Mouse (Mus musculus): ENCODE results near the gene Agap2.
A peak's percentile ranks its signal among the peaks of the same experiment; 100 is the strongest.
"Not testable (repeated sequence)": the region's sequence is repeated elsewhere in the genome, so short reads cannot be mapped to it uniquely, and the experiment has no call there.

Agap2 gene

GRCm38 (mm10) chr10:127059174-127059967 is 15.7 kb upstream of the Agap2 start:
- no peak for DNase-seq (ENCODE audit: low spot score in 2 of 2)

DNA sequence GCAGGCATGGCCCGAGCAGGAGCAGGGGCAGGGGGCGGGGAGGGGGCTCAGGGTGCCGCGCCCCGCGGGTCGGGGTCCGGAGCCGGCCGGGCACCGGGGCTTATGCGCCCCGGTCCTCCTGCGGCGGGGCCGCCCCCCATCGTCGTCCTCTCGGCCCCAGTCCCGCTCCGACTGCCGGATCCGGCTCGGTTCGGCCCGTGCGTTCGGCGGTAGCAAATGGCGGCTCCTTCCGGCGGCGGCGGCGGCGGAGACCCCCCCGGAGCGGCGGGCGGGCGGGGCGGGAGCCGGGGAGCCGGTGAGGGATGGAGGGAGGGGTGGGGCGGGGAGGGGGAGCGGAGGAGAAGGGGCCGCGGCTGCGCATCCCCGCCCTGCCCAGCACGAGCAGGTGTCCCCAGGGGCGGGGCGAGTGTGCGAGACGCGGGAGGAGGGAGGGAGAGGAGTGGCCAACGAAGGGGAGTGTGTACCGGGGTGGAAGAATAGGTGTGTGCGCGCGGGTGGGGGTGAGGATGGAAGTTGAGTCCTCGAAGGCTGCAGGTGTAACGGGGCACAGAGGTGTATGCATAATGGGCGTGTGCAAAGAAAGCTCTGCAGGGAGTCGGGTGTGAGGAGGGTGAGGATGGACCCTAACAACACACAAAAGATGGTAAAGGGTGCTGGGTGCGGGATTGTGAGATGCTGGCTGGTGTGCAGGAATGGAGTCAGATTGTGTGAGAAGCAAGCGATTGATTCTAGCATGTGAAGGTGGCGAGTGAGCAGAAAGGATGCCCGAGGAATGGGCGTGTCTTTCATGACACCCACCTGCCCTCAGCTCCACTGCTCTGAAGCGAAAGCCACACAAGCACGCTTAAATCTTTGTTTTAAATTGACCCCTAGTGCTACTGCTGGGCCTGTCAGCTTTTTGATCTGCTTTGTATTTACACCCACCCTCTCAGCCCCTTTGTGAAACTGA is 14.8 kb upstream of the Agap2 start, which contains the start of gene March9:
March9 (minus strand) TSS at position 217 of the 949 bp plus-strand sequence.
- peak; percentile 74 to 75 for DNase-seq (ENCODE audit: low spot score in 2 of 2)

- DNase-seq (ENCODE audit: low spot score in 2 of 2) = no peak
Observed at GRCm38 (mm10) chr10:127061085-127061484, 14.0 kb upstream of the Agap2 start.

GRCm38 (mm10) chr10:127061513-127061912 is 13.6 kb upstream of the Agap2 start:
- DNase-seq (ENCODE audit: low spot score in 2 of 2) = no peak

- DNase-seq (ENCODE audit: low spot score in 2 of 2) = not testable (repeated sequence)
Observed at GRCm38 (mm10) chr10:127062101-127062500, 13.0 kb upstream of the Agap2 start.

- DNase-seq (ENCODE audit: low spot score in 2 of 2) = no peak
Observed at GRCm38 (mm10) chr10:127062503-127062902, 12.6 kb upstream of the Agap2 start.

GRCm38 (mm10) chr10:127063239-127063872 is 11.7 kb upstream of the Agap2 start, which contains the start of gene Cdk4:
Gene Cdk4 (plus strand): TSS chr10:127063534.
- peak; percentile 98 to 99 for DNase-seq (ENCODE audit: low spot score in 2 of 2)

GRCm38 (mm10) chr10:127063913-127064870 is 10.9 kb upstream of the Agap2 start:
- DNase-seq (ENCODE audit: low spot score in 2 of 2) = no peak

DNA sequence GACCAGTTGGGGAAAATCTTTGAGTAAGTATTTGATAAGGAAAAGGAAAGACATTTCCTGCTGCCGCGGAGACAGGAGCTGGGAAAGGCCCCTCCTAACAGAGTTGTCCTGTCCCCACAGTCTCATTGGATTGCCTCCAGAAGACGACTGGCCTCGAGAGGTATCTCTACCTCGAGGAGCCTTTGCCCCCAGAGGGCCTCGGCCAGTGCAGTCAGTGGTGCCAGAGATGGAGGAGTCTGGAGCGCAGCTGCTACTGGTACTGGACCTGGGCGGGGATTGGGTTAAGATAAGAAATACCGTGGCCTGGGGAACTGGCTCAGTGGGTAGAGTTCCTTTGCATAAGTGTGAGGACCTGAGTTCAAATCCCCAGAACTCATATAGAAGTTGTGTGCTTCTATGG is 9.1 kb upstream of the Agap2 start:
- DNase-seq (ENCODE audit: low spot score in 2 of 2) = no peak

DNA sequence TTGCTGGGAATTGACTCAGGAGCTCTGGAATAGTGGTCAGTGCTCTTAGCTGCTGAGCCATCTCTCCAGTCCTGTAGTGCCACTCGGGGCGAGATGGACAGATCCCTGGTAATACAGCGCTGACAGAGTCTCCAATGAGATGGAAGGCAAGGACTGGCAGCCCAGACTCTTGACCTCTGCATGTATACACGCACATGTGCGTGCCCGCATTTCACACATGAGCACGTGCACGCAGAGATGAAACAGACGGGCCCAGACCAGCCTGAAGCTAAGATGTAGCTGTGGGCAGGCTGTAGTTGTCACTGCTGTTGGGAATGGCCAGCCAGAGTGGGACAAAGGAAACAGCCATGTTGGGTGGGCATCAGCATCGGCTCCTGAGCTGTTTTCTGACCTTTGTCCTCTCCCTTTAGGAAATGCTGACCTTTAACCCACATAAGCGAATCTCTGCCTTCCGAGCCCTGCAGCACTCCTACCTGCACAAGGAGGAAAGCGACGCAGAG is 8.5 kb upstream of the Agap2 start:
- DNase-seq (ENCODE audit: low spot score in 2 of 2) = no peak

GRCm38 (mm10) chr10:127068360-127069038 is 6.6 kb upstream of the Agap2 start:
- DNase-seq (ENCODE audit: low spot score in 2 of 2) = no peak

DNA sequence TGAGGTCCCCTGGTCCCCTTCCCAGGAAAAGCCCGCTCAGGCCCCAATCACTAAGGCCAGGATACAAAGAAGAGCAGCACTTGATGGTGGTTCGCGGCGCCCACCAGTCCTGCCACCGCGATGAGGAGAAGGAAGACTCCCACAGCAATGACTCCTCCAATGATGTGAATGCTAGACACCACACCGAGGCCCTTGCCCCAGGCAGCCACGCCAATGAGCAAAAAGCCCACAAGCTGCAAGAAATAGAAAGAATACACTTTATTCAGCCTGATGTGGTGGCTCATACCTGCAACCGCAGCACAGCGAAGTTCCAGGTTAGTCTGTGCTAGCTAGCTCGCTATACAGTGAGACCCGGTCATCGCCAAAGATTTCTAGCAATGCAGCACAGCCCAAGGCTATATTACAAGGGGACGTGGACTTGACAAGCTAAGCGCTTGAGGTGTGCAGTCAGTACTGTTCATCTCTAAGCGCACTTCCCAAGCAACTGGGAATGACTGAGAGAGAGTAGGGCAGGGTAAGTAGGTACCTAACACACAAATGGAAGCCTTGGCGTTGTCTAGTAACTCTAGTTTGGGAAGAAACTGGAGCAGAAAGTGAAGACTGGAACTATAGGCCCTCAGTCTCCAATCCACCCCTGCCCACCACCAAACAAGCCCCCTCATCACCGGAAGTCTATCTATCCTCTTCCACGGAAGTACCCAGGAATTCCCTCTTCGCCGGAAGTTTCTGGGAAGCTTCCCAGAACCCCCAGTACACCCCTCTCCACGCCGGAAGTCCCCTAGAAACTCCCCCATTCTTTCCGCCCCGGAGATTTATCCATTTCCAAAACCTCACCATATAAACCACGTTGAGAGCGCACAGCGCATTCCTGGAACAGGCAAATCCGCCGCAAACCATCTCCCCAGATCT is 5.5 kb upstream of the Agap2 start:
- peak in 1 of 2 experiments; percentile 56 for DNase-seq (ENCODE audit: low spot score in 2 of 2)

- peak; percentile 93 to 95 for DNase-seq (ENCODE audit: low spot score in 2 of 2)
Observed at GRCm38 (mm10) chr10:127070190-127071121, 4.6 kb upstream of the Agap2 start, which contains the start of gene Tspan31. Gene Tspan31 (minus strand): TSS chr10:127070264.

GRCm38 (mm10) chr10:127071203-127071602 is 3.9 kb upstream of the Agap2 start:
- DNase-seq (ENCODE audit: low spot score in 2 of 2) = no peak

GRCm38 (mm10) chr10:127072270-127072669 is 2.8 kb upstream of the Agap2 start:
- DNase-seq (ENCODE audit: low spot score in 2 of 2) = not testable (repeated sequence)

GRCm38 (mm10) chr10:127072969-127073368 is 2.1 kb upstream of the Agap2 start:
- not testable (repeated sequence) for DNase-seq (ENCODE audit: low spot score in 2 of 2)

DNA sequence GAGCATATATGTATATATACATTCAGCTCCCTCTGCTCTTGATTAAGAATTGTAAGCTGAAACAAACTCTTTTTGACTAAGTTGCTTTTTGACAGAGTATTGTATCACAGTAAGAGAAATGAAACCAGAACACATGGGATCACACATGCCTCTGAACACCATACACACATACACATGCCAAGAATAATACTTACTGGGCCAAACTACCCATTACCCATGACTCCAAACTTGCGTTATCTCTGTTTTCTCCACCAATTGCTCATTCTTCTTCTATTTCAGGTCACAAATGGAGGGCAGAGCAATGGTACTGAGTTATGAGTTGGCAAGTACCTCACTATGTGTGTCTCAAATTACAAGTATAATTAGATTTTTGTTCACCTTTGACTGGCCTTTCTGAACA is 1.1 kb upstream of the Agap2 start:
- no peak for DNase-seq (ENCODE audit: low spot score in 2 of 2)

- no peak for DNase-seq (ENCODE audit: low spot score in 2 of 2)
Observed at GRCm38 (mm10) chr10:127075651-127076050, 567 bp downstream of the Agap2 start.
